ENCODE assay signal across 8 mouse cellular contexts in genomic region chr9:108490559-108491285, GRCm38 (mm10). TPM values are rescaled to one million over a fixed set of nuclear protein-coding genes. Genes with fewer than 3 reads are reported as not detected.
DNase-seq lines count a peak whose midpoint lies in the region; ATAC-seq and TF ChIP-seq lines count a peak whose summit lies in the region.

TSS of gene Usp19 (plus strand) at chr9:108490602.

- peak within 1 kb of the TSS; percentile 88 for H3K4me2 ChIP-seq in embryonic facial prominence, embryonic 14.5 days (ENCODE audit: low read depth, low read length)
- H3K4me2 ChIP-seq in limb, embryonic 13.5 days (replicated peaks): peak within 1 kb of the TSS; percentile 95
- H3K4me2 ChIP-seq in midbrain, embryonic 16.5 days (ENCODE audit: low read length): peak within 1 kb of the TSS; percentile 92

- peak; percentile 84 for TF ChIP-seq POLR2A in heart, adult 2 months (IDR thresholded peaks at IDR 0.05; ENCODE audit: insufficient read depth, low read depth, low read length)

- peak within 1 kb of the TSS; percentile 96 for H3K9ac ChIP-seq in embryonic facial prominence, embryonic 14.5 days (ENCODE audit: low read depth, low read length)
- H3K9ac ChIP-seq in heart, adult 2 months (ENCODE audit: low read depth, low read length): peak within 1 kb of the TSS; percentile 90
- peak within 1 kb of the TSS; percentile 97 for H3K9ac ChIP-seq in limb, embryonic 13.5 days
- H3K9ac ChIP-seq in midbrain, embryonic 16.5 days (ENCODE audit: low read depth, low read length): peak within 1 kb of the TSS; percentile 94

- DNase-seq in 3T3-L1 (ENCODE audit: low read depth, low spot score): peak; percentile 98
- peak; percentile 82 to 87 for DNase-seq in adrenal gland, postnatal 4 days (ENCODE audit: low spot score in 2 of 2)
- DNase-seq in embryonic facial prominence, embryonic 14.5 days (ENCODE audit: low spot score): peak; percentile 99
- peak; percentile 95 to 97 for DNase-seq in heart, adult 2 months
- peak; percentile 96 to 98 for DNase-seq in kidney, adult 8-10 months
- peak; percentile 84 to 95 for DNase-seq in spleen, postnatal 10 days (ENCODE audit: low spot score in 2 of 2)

- H3K36me3 ChIP-seq in embryonic facial prominence, embryonic 14.5 days (ENCODE audit: control insufficient read depth, insufficient read depth, low read length): peaks cover 77% of the 10 kb centered on the region
- peaks cover 6% of the 10 kb centered on the region for H3K36me3 ChIP-seq in heart, adult 2 months (ENCODE audit: control insufficient read depth, insufficient read depth, low read length)
- H3K36me3 ChIP-seq in limb, embryonic 13.5 days: peaks cover 81% of the 10 kb centered on the region
- peaks cover 25% of the 10 kb centered on the region for H3K36me3 ChIP-seq in midbrain, embryonic 16.5 days (ENCODE audit: control insufficient read depth, insufficient read depth, low read length)

- intact Hi-C loops in heart, adult 2 months (cut with DNase I): loop anchor here (2.0 to 5.0 kb wide), 2 partner anchors 16 to 38 kb away; partner anchors contain the start of gene Qars

- no peaks in the 10 kb centered on the region for H3K79me2 ChIP-seq in heart, adult 2 months (replicated peaks; ENCODE audit: control insufficient read depth, insufficient read depth, low read length)

- H3K9me3 ChIP-seq in embryonic facial prominence, embryonic 14.5 days (ENCODE audit: control insufficient read depth, low read length): no peaks in the 10 kb centered on the region
- H3K9me3 ChIP-seq in limb, embryonic 13.5 days: no peaks in the 10 kb centered on the region
- H3K9me3 ChIP-seq in midbrain, embryonic 16.5 days (replicated peaks; ENCODE audit: control insufficient read depth, low read length, poor library complexity, severe bottlenecking): no peaks in the 10 kb centered on the region

- H3K4me3 ChIP-seq in embryonic facial prominence, embryonic 14.5 days (ENCODE audit: low read depth, low read length): peak within 1 kb of the TSS; percentile 79
- H3K4me3 ChIP-seq in heart, adult 2 months: peak within 1 kb of the TSS; percentile 99
- H3K4me3 ChIP-seq in limb, embryonic 13.5 days: peak within 1 kb of the TSS; percentile 98
- H3K4me3 ChIP-seq in midbrain, embryonic 16.5 days (ENCODE audit: low read depth, low read length): peak within 1 kb of the TSS; percentile 95

- H3K27ac ChIP-seq in embryonic facial prominence, embryonic 14.5 days (replicated peaks; ENCODE audit: low read depth, low read length): peak within 1 kb of the TSS; percentile 97
- peak within 1 kb of the TSS; percentile 99 for H3K27ac ChIP-seq in heart, adult 2 months
- H3K27ac ChIP-seq in limb, embryonic 13.5 days: peak within 1 kb of the TSS; percentile 95
- H3K27ac ChIP-seq in midbrain, embryonic 16.5 days (ENCODE audit: low read length): peak within 1 kb of the TSS; percentile 96

- peak; percentile 96 for ATAC-seq in embryonic facial prominence, embryonic 14.5 days (ENCODE audit: low read depth)
- ATAC-seq in limb, embryonic 13.5 days (ENCODE audit: low FRiP score, low read depth): peak; percentile 95
- peak; percentile 95 for ATAC-seq in midbrain, embryonic 16.5 days

- TF ChIP-seq EP300 in heart, adult 2 months (IDR thresholded peaks at IDR 0.05; ENCODE audit: insufficient read depth, low read depth, low read length): peak; percentile 92

- under 1% methylated on average over 48 of the region's 69 CpGs for WGBS in embryonic facial prominence, embryonic 14.5 days
- under 1% methylated on average over 68 of the region's 69 CpGs for WGBS in heart, adult 2 months
- under 1% methylated on average over 66 of the region's 69 CpGs for WGBS in limb, embryonic 13.5 days
- WGBS in midbrain, embryonic 16.5 days: under 1% methylated on average over 69 of the region's 69 CpGs

- TF ChIP-seq CTCF in heart, adult 2 months (IDR thresholded peaks at IDR 0.05): 0 out of 2 replicates have a peak, but pooled peaks have one; percentile 11

- H3K27me3 ChIP-seq in embryonic facial prominence, embryonic 14.5 days (replicated peaks; ENCODE audit: control insufficient read depth, insufficient read depth, low read length): no peaks in the 10 kb centered on the region
- no peaks in the 10 kb centered on the region for H3K27me3 ChIP-seq in heart, adult 2 months (ENCODE audit: control insufficient read depth, insufficient read depth, low read length)
- no peaks in the 10 kb centered on the region for H3K27me3 ChIP-seq in limb, embryonic 13.5 days
- no peaks in the 10 kb centered on the region for H3K27me3 ChIP-seq in midbrain, embryonic 16.5 days (ENCODE audit: control insufficient read depth, insufficient read depth, low read depth, low read length)

- H3K4me1 ChIP-seq in embryonic facial prominence, embryonic 14.5 days (ENCODE audit: control insufficient read depth, insufficient read depth, low read length): peaks cover 9% of the 10 kb centered on the region
- peaks cover 7% of the 10 kb centered on the region for H3K4me1 ChIP-seq in heart, adult 2 months (ENCODE audit: control insufficient read depth, insufficient read depth, low read length)
- H3K4me1 ChIP-seq in limb, embryonic 13.5 days: peaks cover 26% of the 10 kb centered on the region
- peaks cover 18% of the 10 kb centered on the region for H3K4me1 ChIP-seq in midbrain, embryonic 16.5 days (ENCODE audit: control insufficient read depth, insufficient read depth, low read length)

RNA-seq across cellular contexts. Expression of gene Usp19, which starts in this region (rescaled TPM):
- 100 to 1,000 TPM; 225 to 230 TPM for total RNA-seq in adrenal gland, postnatal 4 days (2021)
- polyA plus RNA-seq in embryonic facial prominence, embryonic 14.5 days (2014; fragmentation: Nextera tagmentation; extraction: Ambion mirVana): 57.6 and 57.8 TPM in 2 replicates
- 10 to 100 TPM; 83.2 to 91.9 TPM for total RNA-seq in heart, adult 2 months (2021)
- 110 and 147 TPM in 2 replicates for polyA plus RNA-seq in heart, adult 2 months (2012; rRNA removed)
- polyA plus RNA-seq in limb, embryonic 13.5 days (2015; fragmentation: Nextera tagmentation; extraction: Ambion mirVana): 68.3 and 75.9 TPM in 2 replicates
- polyA plus RNA-seq in midbrain, embryonic 16.5 days (2015; fragmentation: Nextera tagmentation; extraction: Ambion mirVana): 68.6 and 71.5 TPM in 2 replicates

Comparison
In these comparisons a context has a peak if more than half of its experiments do, and no peak if none do; other contexts are left out.
1. Peak in every context shown above with its lines: DNase-seq, ATAC-seq, H3K4me3 ChIP-seq and H3K27ac ChIP-seq.